ENCODE assay signal across 26 mouse cellular contexts in genomic region chr7:118816275-118816674, GRCm38 (mm10). TPM values are rescaled to one million over a fixed set of nuclear protein-coding genes. Genes with fewer than 3 reads are reported as not detected.
DNase-seq lines count a peak whose midpoint lies in the region; ATAC-seq and TF ChIP-seq lines count a peak whose summit lies in the region.
"Had no signal": no experiment of that assay in that cellular context is flagged by ENCODE, and none has a peak within 500 bp of the region (broad histone marks: within the 10 kb centered on the region; RNA-seq: fewer than 3 reads in every experiment).

No protein-coding gene starts in this region.

- H3K36me3 ChIP-seq in kidney, embryonic 16.5 days (ENCODE audit: insufficient read depth, low read length), result peaks cover 7% of the 10 kb centered on the region
- peaks cover 74% of the 10 kb centered on the region for H3K36me3 ChIP-seq in kidney, embryonic 15.5 days
- H3K36me3 ChIP-seq in liver, adult 2 months (ENCODE audit: control insufficient read depth, insufficient read depth, low read length), result peaks cover 5% of the 10 kb centered on the region; the same call in 1 of the 2 replicates
- H3K36me3 ChIP-seq in liver, embryonic 12.5 days, result peaks cover 46% of the 10 kb centered on the region

- H3K27ac ChIP-seq in kidney, embryonic 16.5 days (ENCODE audit: low read length), result no peak overlapping the region
- no peak overlapping the region for H3K27ac ChIP-seq in kidney, embryonic 15.5 days
- no peak overlapping the region for H3K27ac ChIP-seq in liver, adult 2 months (replicated peaks; ENCODE audit: insufficient read depth, low read depth, low read length)
- H3K27ac ChIP-seq in liver, embryonic 12.5 days, result no peak overlapping the region
- H3K27ac ChIP-seq: forebrain, embryonic 10.5 days; forebrain, embryonic 13.5 days; heart, adult 2 months; heart, embryonic 10.5 days; heart, embryonic 13.5 days had no signal

- peak; percentile 34 for DNase-seq in kidney, adult 11 months
- peak; percentile 31 to 42 for DNase-seq in kidney, adult 8-10 months
- DNase-seq in liver, adult 2 months (ENCODE audit: extremely low read depth, low read depth, low spot score), result peak; percentile 17
- no peak for DNase-seq in right cerebral cortex, postnatal 36 days (ENCODE audit: low spot score in 2 of 2)
- DNase-seq: adrenal gland, postnatal 10 days; adrenal gland, postnatal 36 days; B cell, adult 2 months; cerebellum, adult 18-20 months; cerebellum, adult 9-10 months; cerebellum, postnatal 14 days; gastrocnemius, postnatal 10 days; gastrocnemius, postnatal 36 days; heart, adult 2 months; heart, postnatal 14 days; heart, postnatal 4 days had no signal

- H3K9ac ChIP-seq in kidney, embryonic 16.5 days (replicated peaks; ENCODE audit: low read length), result no peak overlapping the region
- H3K9ac ChIP-seq in kidney, embryonic 15.5 days, result no peak overlapping the region
- H3K9ac ChIP-seq in liver, adult 2 months (ENCODE audit: low read depth, low read length), result no peak overlapping the region
- no peak overlapping the region for H3K9ac ChIP-seq in liver, embryonic 12.5 days
- H3K9ac ChIP-seq: forebrain, embryonic 13.5 days; heart, embryonic 13.5 days had no signal

- ATAC-seq in kidney, embryonic 16.5 days (ENCODE audit: low FRiP score, low TSS enrichment), result no peak
- no peak for ATAC-seq in kidney, embryonic 15.5 days (replicated peaks; ENCODE audit: low FRiP score)
- ATAC-seq in liver, embryonic 12.5 days, result no peak
- ATAC-seq: forebrain, embryonic 13.5 days; forebrain, embryonic 16.5 days; Patski had no signal

- no peak for TF ChIP-seq CTCF in liver, adult 2 months (IDR thresholded peaks at IDR 0.05; ENCODE audit: low read depth, low read length)

- H3K4me3 ChIP-seq in kidney, embryonic 16.5 days (ENCODE audit: low read length), result no peak overlapping the region
- no peak overlapping the region for H3K4me3 ChIP-seq in kidney, embryonic 15.5 days (replicated peaks)
- no peak overlapping the region for H3K4me3 ChIP-seq in liver, adult 2 months (ENCODE audit: insufficient read depth, low read depth, low read length)
- H3K4me3 ChIP-seq in liver, embryonic 12.5 days, result no peak overlapping the region
- H3K4me3 ChIP-seq: forebrain, embryonic 10.5 days; forebrain, embryonic 13.5 days; heart, adult 2 months; heart, embryonic 10.5 days; heart, embryonic 13.5 days had no signal

- no peaks in the 10 kb centered on the region for H3K27me3 ChIP-seq in kidney, embryonic 16.5 days (ENCODE audit: insufficient read depth, low read length)
- no peaks in the 10 kb centered on the region for H3K27me3 ChIP-seq in kidney, embryonic 15.5 days
- no peaks in the 10 kb centered on the region for H3K27me3 ChIP-seq in liver, adult 2 months (ENCODE audit: control insufficient read depth, insufficient read depth, low read length)
- H3K27me3 ChIP-seq in liver, embryonic 12.5 days (replicated peaks), result no peaks in the 10 kb centered on the region
- H3K27me3 ChIP-seq: CH12.LX; forebrain, embryonic 13.5 days; heart, embryonic 13.5 days; Patski had no signal

- H3K79me2 ChIP-seq in liver, adult 2 months (ENCODE audit: control insufficient read depth, insufficient read depth, low read length), result no peaks in the 10 kb centered on the region

- no peaks in the 10 kb centered on the region for H3K4me1 ChIP-seq in kidney, embryonic 16.5 days (ENCODE audit: insufficient read depth, low read length)
- peaks cover 3% of the 10 kb centered on the region; the same call in 1 of the 2 replicates for H3K4me1 ChIP-seq in kidney, embryonic 15.5 days
- peaks cover 9% of the 10 kb centered on the region for H3K4me1 ChIP-seq in liver, adult 2 months (ENCODE audit: control insufficient read depth, insufficient read depth, low read length)
- H3K4me1 ChIP-seq in liver, embryonic 12.5 days, result peaks cover 17% of the 10 kb centered on the region
- H3K4me1 ChIP-seq: forebrain, embryonic 13.5 days; heart, embryonic 10.5 days had no signal

- H3K9me3 ChIP-seq in kidney, embryonic 16.5 days (ENCODE audit: low read length), result no peaks in the 10 kb centered on the region
- no peaks in the 10 kb centered on the region for H3K9me3 ChIP-seq in kidney, embryonic 15.5 days (replicated peaks)
- H3K9me3 ChIP-seq in liver, embryonic 12.5 days (replicated peaks), result no peaks in the 10 kb centered on the region
- H3K9me3 ChIP-seq: forebrain, embryonic 10.5 days; forebrain, embryonic 13.5 days; G1E; heart, embryonic 10.5 days; heart, embryonic 13.5 days had no signal

- 89% methylated on average over 3 of the region's 3 CpGs for WGBS in kidney, embryonic 16.5 days
- 95% methylated on average over 3 of the region's 3 CpGs for WGBS in kidney, embryonic 15.5 days
- WGBS in liver, adult 2 months, result 75% methylated on average over 3 of the region's 3 CpGs
- 67% methylated on average over 3 of the region's 3 CpGs for WGBS in liver, embryonic 12.5 days (ENCODE audit: insufficient replicate concordance)

- no peak overlapping the region for H3K4me2 ChIP-seq in kidney, embryonic 16.5 days (replicated peaks; ENCODE audit: low read depth, low read length)
- H3K4me2 ChIP-seq in kidney, embryonic 15.5 days, result no peak overlapping the region
- H3K4me2 ChIP-seq in liver, embryonic 12.5 days, result no peak overlapping the region
- H3K4me2 ChIP-seq: forebrain, embryonic 13.5 days; heart, embryonic 13.5 days had no signal

- no peak for TF ChIP-seq POLR2A in liver, adult 2 months (IDR thresholded peaks at IDR 0.05; ENCODE audit: extremely low read depth, insufficient read depth, low read length)

RNA-seq across cellular contexts. Expression of gene Iqck, which starts 39.3 kb away (rescaled TPM):
- polyA plus RNA-seq in kidney, embryonic 16.5 days (2015; fragmentation: Nextera tagmentation; extraction: Ambion mirVana), result 3.0 and 3.1 TPM in 2 replicates
- 3.1 and 3.5 TPM in 2 replicates for polyA plus RNA-seq in kidney, embryonic 15.5 days (2015; fragmentation: Nextera tagmentation; extraction: Ambion mirVana)
- total RNA-seq in liver, adult 2 months (2014; rRNA removed), result 0.09 and 0.27 TPM in 2 replicates
- 0.07 and 0.24 TPM in 2 replicates for polyA plus RNA-seq in liver, adult 2 months (2012; rRNA removed)
- polyA plus RNA-seq in liver, embryonic 12.5 days (2016; fragmentation: Nextera tagmentation; extraction: Ambion mirVana), result 0.37 and 0.68 TPM in 2 replicates

RNA-seq across cellular contexts. Expression of gene Knop1, which starts 39.8 kb away (rescaled TPM):
- polyA plus RNA-seq in kidney, embryonic 16.5 days (2015; fragmentation: Nextera tagmentation; extraction: Ambion mirVana), result 95.7 and 113 TPM in 2 replicates
- 121 and 138 TPM in 2 replicates for polyA plus RNA-seq in kidney, embryonic 15.5 days (2015; fragmentation: Nextera tagmentation; extraction: Ambion mirVana)
- 9.4 and 10.4 TPM in 2 replicates for total RNA-seq in liver, adult 2 months (2014; rRNA removed)
- polyA plus RNA-seq in liver, adult 2 months (2012; rRNA removed), result 6.0 and 6.5 TPM in 2 replicates
- polyA plus RNA-seq in liver, embryonic 12.5 days (2016; fragmentation: Nextera tagmentation; extraction: Ambion mirVana), result 60.0 and 60.2 TPM in 2 replicates

Comparison
In these comparisons a context has a peak if more than half of its experiments do, and no peak if none do; other contexts are left out.
1. DNase-seq: peak in kidney, adult 11 months (single experiment), kidney, adult 8-10 months (2 of 2) and liver, adult 2 months (single experiment); none in right cerebral cortex, postnatal 36 days (0 of 2).